Mouse (Mus musculus) naive thymus-derived CD4-positive, alpha-beta T cell, adult 2 months (primary cell): ENCODE results near the gene Pex14.
"Not testable (repeated sequence)": the region's sequence is repeated elsewhere in the genome, so short reads cannot be mapped to it uniquely, and the experiment has no call there.

Experiments used
- DNase-seq: peaks from one replicate; pipeline ENCODE4 v3.0.0-alpha.2; 2011; ENCODE audit warnings: low read depth

Pex14 gene

GRCm38 (mm10) chr4:149099369-149100017 is at the start of gene Pex14:
Gene Pex14, minus strand, starts transcription at chr4:149099876.
- DNase-seq = peak; percentile 83

DNA sequence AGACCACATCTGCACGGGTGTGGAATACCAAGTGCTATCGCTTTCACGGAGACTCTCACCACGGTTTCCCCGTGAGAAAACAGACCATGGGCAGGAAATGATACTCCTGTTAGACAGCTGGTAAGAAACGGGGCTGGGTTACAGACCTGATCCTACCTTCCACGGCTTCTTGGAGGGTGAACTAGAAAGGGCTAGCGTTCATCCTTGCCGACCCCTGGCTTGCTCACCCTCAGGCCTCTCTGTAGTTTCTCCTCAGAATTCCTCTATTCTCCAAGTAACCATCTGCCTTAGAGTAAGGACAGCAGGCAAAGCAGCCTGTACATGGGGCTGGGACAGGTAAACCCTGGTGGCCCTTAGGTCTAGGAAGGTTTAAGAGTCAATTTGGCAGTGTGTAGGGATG is 49.5 kb upstream of the Pex14 start:
- DNase-seq = no peak

GRCm38 (mm10) chr4:149148084-149148483 is 48.4 kb upstream of the Pex14 start:
- DNase-seq = no peak

- peak; percentile 67 for DNase-seq
These were observed 47.9 kb upstream of the Pex14 start for GRCm38 (mm10) chr4:149147528-149147927.

- peak; percentile 29 for DNase-seq
These were observed 45.5 kb upstream of the Pex14 start for GRCm38 (mm10) chr4:149145151-149145550.

- DNase-seq = peak; percentile 92
These were observed 44.8 kb upstream of the Pex14 start for GRCm38 (mm10) chr4:149144459-149144858.

- no peak for DNase-seq
These were observed 43.9 kb upstream of the Pex14 start for GRCm38 (mm10) chr4:149143594-149143993.

DNA sequence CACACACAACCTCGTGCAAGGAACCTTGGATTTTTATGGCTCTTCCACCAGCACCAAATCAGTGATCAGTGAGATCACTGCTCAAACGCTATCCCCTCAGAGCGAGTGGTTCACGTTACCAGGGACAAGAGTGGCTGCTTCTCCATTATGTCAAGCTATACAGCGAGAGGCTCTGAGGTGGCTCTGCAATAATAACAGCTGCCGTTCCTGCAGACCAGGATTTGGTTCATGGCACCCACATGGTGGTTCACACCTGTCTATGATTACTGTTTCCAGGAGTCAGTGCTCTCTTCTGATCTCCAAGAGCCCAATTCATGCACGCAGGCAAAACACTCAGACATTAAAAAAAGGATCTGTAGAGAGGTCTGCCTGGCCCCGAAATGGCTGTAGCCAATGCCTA is 38.8 kb upstream of the Pex14 start:
- no peak for DNase-seq

DNA sequence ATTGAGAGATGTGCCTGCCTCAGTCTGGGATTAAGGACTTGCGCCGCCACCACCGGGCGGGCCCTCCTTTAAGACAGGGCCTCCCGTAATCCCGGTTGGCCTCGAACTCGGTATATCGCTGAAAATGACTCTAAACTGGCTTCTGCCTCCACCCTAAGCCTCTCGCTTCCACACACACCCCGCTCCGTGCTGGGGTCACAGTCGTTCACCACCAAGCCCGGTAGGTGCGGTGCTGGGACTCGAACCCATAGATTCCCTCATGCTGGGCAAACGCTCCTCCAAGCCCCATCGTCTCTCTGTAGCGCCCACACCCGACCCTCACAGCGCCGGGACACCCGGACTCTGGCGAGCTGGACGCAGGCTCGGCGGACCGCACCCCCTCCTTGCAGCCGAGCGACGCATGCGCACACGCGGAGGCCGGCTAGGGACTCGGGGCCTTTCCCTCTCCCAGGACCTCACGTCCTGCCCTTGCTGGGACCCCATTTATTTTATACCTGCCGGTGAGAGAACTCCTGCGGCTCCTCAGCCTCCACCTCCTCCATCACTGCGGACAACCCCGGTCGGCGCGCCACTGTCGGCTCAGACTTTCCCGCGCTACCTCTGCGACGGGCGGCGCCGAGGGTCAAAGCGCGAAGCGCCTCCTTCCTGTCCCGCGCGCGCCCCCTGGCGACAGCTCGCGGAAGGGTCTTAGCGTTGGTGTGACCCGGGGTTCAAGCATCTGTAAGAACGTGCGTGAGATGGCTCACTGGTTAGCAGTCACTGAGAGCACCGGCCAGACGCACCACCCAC is 37.5 kb upstream of the Pex14 start, which contains the start of gene Cenps:
Gene Cenps (minus strand): TSS at position 648 of the 789 bp plus-strand sequence.
- peak; percentile 92 for DNase-seq

GRCm38 (mm10) chr4:149136116-149136850 is 36.6 kb upstream of the Pex14 start:
- no peak for DNase-seq

GRCm38 (mm10) chr4:149133395-149133794 is 33.7 kb upstream of the Pex14 start:
- DNase-seq = no peak

DNA sequence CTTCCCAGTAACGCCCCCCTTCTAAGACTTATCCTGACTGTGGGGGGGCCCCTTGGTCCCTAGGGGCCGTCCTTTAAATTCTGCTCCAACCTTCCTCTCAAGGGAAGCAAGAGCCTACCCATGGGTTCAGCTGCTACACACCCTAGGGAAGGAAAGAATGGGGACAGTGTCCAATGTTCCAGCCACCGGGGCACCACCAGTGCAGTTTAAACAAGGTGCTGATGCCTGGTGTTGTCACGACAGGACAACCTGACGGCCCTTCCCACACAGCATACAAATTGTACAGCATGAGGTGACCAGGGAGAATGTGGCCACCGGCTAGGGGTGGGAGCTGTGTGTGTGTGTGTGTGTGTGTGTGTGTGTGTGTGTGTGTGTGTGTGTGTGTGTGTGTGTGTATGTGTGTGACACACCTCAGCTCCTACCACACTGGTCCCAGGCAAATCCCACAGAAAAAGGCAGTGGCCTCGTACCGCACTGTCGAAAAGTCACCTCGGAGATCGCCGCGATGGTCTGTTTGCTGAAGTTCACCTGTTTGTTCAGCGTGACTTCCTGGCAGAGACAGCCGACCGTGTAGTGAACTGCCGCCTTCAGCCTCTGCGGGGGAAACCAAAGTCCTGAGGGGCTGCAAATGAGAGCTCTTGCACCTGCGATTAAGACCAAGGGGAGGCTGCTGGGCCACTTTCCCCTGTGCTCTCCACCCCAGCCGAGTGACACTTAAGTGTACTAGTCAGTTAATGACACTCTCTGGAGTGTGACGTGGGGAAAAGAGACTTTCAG is 32.3 kb upstream of the Pex14 start:
- DNase-seq = no peak

DNA sequence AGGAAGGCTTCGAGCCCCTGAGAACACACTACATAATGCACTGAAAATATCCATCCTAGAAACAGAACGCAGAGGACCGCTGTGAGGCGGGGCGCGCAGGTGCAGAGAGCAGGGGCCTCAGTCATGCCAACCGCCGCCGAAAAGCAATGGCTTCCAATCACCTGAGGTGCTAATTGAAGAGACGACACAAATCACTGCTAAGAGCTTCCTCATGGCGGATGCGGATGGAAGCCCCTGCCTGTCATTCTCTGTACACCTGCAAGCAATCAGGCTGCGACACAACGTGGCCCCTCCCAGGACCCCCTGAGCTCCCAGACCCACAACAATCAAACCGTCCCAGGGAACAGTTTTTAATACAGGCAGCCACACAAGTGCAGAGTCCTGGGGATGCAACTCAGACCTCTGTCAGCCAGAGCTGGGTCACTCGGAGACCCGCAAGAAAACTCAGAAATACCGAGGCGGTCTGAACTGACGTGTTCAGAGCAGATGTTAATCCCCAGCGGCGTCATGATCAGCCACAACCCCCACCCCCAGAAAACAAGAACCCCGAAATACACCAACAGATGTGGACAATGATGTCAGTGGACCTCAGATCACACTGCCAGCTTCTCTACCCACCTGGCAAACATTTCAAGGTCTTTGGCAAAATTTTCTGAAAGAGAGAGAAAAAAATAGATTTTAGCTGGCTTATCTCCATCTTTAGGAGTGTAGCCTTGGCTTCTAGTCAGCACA is 31.5 kb upstream of the Pex14 start:
- DNase-seq = no peak

DNA sequence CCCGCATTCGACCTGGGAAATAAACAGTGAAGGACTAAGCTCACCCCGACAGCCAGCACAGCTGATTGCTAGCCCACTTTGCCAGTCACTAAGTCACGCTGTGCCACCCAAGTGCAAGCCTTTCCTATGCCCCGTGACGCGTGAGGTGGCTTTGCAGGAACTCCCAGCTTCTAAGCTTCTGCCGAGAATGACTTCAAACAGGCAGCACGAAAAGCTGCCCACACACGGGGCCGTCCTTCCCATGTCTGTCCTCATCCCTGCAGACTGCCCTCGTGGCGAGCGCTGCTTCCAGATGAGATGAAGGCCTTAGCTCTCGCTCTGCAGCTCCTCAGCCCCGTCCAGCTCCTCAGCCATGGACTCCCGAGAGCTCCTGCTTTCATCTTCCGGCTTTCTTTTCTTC is 28.8 kb upstream of the Pex14 start:
- DNase-seq = no peak

GRCm38 (mm10) chr4:149126663-149127062 is 27.0 kb upstream of the Pex14 start, which contains the start of gene Cort:
Gene Cort, minus strand, starts transcription at chr4:149126763.
- DNase-seq = no peak

DNA sequence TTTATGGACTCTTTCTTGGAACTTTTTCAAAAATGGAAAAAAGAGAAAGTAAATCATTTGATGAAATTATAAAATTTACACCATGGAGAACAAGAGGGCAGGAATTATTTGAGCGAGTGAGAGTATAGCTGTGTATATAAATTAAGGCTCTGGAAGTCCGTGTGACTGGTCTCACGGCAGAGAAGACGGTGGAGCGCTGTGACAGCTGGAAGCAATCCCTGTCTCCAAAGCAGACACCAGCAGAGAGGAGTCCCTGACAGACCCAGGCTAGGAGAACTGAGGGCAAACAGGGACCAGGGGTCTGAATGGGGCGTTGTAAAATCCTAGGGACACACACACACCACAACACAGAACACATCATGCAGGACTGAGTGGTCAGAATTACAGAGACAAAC is 26.4 kb upstream of the Pex14 start:
- DNase-seq = no peak

GRCm38 (mm10) chr4:149125341-149126114 is 25.9 kb upstream of the Pex14 start:
- DNase-seq = no peak

DNA sequence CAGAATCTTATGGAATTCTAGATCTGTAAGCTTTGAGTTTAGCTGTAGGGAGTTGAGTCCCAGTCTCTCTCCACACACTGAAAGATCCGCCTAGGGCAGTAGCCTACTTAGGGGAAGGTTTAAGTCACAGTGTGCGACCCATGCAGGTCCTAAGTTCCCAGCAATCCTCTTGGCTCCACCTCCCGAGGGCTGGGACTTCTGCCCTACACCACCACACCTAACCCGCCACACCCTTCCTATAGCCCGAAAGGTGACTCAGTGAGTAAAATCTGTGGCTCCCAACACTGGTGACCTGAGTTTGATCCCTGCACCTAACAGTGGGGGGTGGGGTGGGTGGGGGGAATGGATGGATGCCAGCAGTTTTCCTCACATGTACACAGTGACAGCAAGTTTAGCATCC is 23.8 kb upstream of the Pex14 start:
- DNase-seq = no peak

- DNase-seq = not testable (repeated sequence)
These were observed 20.4 kb upstream of the Pex14 start for GRCm38 (mm10) chr4:149119978-149120562.
